Mouse (Mus musculus): ENCODE measurements around the gene Rph3al. TPM values are rescaled to one million over a fixed set of nuclear protein-coding genes. Genes with fewer than 3 reads are reported as not detected.

The Rph3al gene
- polyA plus RNA-seq, 1 experiment from 2014 or later: 18.0 TPM

GRCm38 (mm10) chr11:75870386-75870785 lies 67.8 kb downstream of the Rph3al start:
- ATAC-seq (ENCODE audit: low FRiP score, low TSS enrichment): no peak
- H3K27ac ChIP-seq (ENCODE audit: low read length): no peak overlapping the region
- WGBS: 86% methylated on average over 5 of the region's 5 CpGs
- no peak overlapping the region for H3K4me2 ChIP-seq (replicated peaks; ENCODE audit: low read depth, low read length)
- no peaks in the 10 kb centered on the region for H3K27me3 ChIP-seq (ENCODE audit: insufficient read depth, low read length)
- H3K36me3 ChIP-seq (ENCODE audit: insufficient read depth, low read length): no peaks in the 10 kb centered on the region
- H3K4me3 ChIP-seq (ENCODE audit: low read length): no peak overlapping the region
- H3K4me1 ChIP-seq (ENCODE audit: insufficient read depth, low read length): peaks cover 21% of the 10 kb centered on the region
- H3K9me3 ChIP-seq (ENCODE audit: low read length): no peaks in the 10 kb centered on the region
- H3K9ac ChIP-seq (replicated peaks; ENCODE audit: low read length): no peak overlapping the region

DNA sequence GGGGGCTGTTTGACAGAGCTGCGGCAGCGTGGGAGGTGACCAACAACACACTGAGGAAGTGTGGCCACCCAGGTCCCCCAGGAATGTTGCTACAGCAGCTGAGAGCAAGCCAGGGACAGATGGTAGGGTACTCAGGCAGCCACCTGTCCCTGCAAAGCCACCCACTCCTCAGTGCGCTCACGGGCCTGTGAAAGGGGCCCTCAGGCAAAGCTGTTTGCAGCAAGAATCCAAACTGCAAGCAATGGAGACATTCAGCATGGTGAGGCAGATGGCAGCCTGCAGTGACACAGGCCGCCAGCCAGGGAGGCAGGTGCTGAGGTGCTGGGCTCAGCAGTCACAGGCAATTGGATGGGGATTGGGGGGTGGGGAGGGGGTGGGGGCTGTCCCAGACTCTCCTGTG lies 68.3 kb downstream of the Rph3al start:
- no peak for ATAC-seq (ENCODE audit: low FRiP score, low TSS enrichment)
- Histone ChIP-seq H3K36me3 (ENCODE audit: insufficient read depth, low read length) (no peaks in the 10 kb centered on the region), H3K4me2 (replicated peaks; ENCODE audit: low read depth, low read length) (no peak overlapping the region), H3K27me3 (ENCODE audit: insufficient read depth, low read length) (no peaks in the 10 kb centered on the region), H3K27ac (ENCODE audit: low read length) (no peak overlapping the region), H3K9ac (replicated peaks; ENCODE audit: low read length) (no peak overlapping the region), H3K9me3 (ENCODE audit: low read length) (no peaks in the 10 kb centered on the region), H3K4me3 (ENCODE audit: low read length) (no peak overlapping the region), H3K4me1 (ENCODE audit: insufficient read depth, low read length) (peaks cover 24% of the 10 kb centered on the region)
- WGBS: 37% methylated on average over 5 of the region's 5 CpGs

GRCm38 (mm10) chr11:75866861-75867260 lies 71.4 kb downstream of the Rph3al start:
- H3K4me1 ChIP-seq (ENCODE audit: insufficient read depth, low read length): peaks cover 29% of the 10 kb centered on the region
- no peak overlapping the region for H3K4me3 ChIP-seq (ENCODE audit: low read length)
- no peaks in the 10 kb centered on the region for H3K36me3 ChIP-seq (ENCODE audit: insufficient read depth, low read length)
- no peaks in the 10 kb centered on the region for H3K27me3 ChIP-seq (ENCODE audit: insufficient read depth, low read length)
- H3K27ac ChIP-seq (ENCODE audit: low read length): no peak overlapping the region
- no peak for ATAC-seq (ENCODE audit: low FRiP score, low TSS enrichment)
- no peaks in the 10 kb centered on the region for H3K9me3 ChIP-seq (ENCODE audit: low read length)
- no peak overlapping the region for H3K9ac ChIP-seq (replicated peaks; ENCODE audit: low read length)
- H3K4me2 ChIP-seq (replicated peaks; ENCODE audit: low read depth, low read length): no peak overlapping the region
- 58% methylated on average over 4 of the region's 4 CpGs for WGBS

DNA sequence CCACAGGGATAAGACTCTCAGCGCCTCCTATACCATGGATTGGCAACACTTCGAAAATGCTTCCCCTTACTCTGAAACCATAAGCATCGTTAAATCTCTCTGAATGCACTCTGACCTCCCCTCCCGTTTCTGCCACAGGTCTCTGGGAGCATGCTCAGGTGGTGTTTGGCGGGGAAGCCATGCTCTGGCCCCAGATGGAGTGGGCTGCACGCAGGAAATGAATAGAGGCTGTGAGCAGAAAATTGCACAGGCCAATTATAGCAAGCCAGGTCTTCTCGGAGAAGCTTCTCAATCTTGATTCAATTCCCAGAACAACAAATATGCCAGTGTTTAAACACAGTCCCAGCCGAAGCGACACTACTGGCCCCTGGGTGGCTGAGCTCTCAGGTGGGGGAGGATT lies 72.4 kb downstream of the Rph3al start:
- no peak overlapping the region for H3K9ac ChIP-seq (replicated peaks; ENCODE audit: low read length)
- no peaks in the 10 kb centered on the region for H3K27me3 ChIP-seq (ENCODE audit: insufficient read depth, low read length)
- no peaks in the 10 kb centered on the region for H3K9me3 ChIP-seq (ENCODE audit: low read length)
- no peak overlapping the region for H3K4me2 ChIP-seq (replicated peaks; ENCODE audit: low read depth, low read length)
- peaks cover 33% of the 10 kb centered on the region for H3K4me1 ChIP-seq (ENCODE audit: insufficient read depth, low read length)
- 24% methylated on average over 9 of the region's 9 CpGs for WGBS
- no peaks in the 10 kb centered on the region for H3K36me3 ChIP-seq (ENCODE audit: insufficient read depth, low read length)
- H3K27ac ChIP-seq (ENCODE audit: low read length): no peak overlapping the region
- ATAC-seq (ENCODE audit: low FRiP score, low TSS enrichment): no peak
- no peak overlapping the region for H3K4me3 ChIP-seq (ENCODE audit: low read length)

DNA sequence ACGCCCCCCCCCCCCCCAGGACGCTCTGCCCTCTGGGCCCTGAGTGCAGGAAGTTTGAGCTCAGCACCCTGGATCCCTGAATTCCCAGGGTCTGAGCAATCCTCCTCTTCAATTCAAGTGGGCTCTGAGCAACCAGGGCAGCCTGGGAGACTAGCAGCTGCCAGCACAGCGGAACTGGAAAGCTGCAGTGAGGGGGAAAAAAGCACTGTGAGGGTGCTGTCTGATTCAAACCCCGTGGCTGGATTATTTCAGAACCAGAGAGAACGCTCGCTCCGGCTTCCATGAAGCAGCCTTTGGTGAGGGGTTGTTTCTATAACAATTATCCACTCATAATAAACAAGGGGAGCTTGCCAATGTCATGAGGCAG lies 73.0 kb downstream of the Rph3al start:
- 40% methylated on average over 7 of the region's 7 CpGs for WGBS

DNA sequence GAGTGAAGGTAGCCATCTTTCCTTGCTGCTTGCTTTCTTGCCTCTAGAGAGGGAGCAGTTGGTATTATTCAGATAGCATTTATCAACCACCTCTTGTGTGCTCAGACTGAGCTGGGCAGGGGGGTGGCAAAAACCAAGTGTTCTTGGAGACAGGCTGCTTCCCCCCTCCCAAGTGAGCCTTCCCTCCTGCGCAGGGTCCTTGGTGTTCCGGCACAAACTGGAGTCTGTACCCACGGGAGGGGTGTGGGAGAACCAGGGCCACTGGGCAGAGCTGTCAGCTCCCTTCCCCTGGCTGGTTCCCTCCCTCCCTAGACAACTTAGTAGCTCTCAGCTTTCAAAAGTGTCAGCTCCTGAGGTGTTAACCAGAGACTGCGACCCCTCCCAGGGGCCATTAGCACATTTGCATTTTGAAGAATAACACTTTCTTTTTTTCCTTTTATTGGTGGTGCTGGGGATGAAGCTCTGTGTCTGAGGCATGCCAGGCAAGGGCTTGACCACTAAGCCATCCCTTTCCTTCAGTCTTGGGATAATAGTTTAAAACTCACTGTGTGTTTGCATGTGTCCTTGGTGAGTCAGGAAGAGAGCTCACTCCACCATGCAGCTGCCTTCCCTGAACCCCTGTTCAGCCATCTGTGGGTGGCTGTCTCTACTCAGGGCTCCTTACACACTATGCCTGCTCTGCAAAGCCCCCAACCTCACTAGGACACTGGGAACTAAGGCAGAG lies 73.5 kb downstream of the Rph3al start:
- no peaks in the 10 kb centered on the region for H3K9me3 ChIP-seq (ENCODE audit: low read length)
- H3K27me3 ChIP-seq (ENCODE audit: insufficient read depth, low read length): no peaks in the 10 kb centered on the region
- no peak overlapping the region for H3K4me3 ChIP-seq (ENCODE audit: low read length)
- 16% methylated on average over 4 of the region's 4 CpGs for WGBS
- H3K4me1 ChIP-seq (ENCODE audit: insufficient read depth, low read length): peaks cover 28% of the 10 kb centered on the region
- no peaks in the 10 kb centered on the region for H3K36me3 ChIP-seq (ENCODE audit: insufficient read depth, low read length)
- ATAC-seq (ENCODE audit: low FRiP score, low TSS enrichment): no peak
- no peak overlapping the region for H3K27ac ChIP-seq (ENCODE audit: low read length)
- no peak overlapping the region for H3K4me2 ChIP-seq (replicated peaks; ENCODE audit: low read depth, low read length)
- no peak overlapping the region for H3K9ac ChIP-seq (replicated peaks; ENCODE audit: low read length)

More for the DNA sequence above, 73.0 kb downstream of the Rph3al start:
- H3K9ac ChIP-seq (replicated peaks; ENCODE audit: low read length): no peak overlapping the region
- H3K27me3 ChIP-seq (ENCODE audit: insufficient read depth, low read length): no peaks in the 10 kb centered on the region
- no peak for ATAC-seq (ENCODE audit: low FRiP score, low TSS enrichment)
- H3K27ac ChIP-seq (ENCODE audit: low read length): no peak overlapping the region
- H3K4me3 ChIP-seq (ENCODE audit: low read length): no peak overlapping the region
- H3K36me3 ChIP-seq (ENCODE audit: insufficient read depth, low read length): no peaks in the 10 kb centered on the region
- H3K4me1 ChIP-seq (ENCODE audit: insufficient read depth, low read length): peaks cover 33% of the 10 kb centered on the region
- no peaks in the 10 kb centered on the region for H3K9me3 ChIP-seq (ENCODE audit: low read length)
- no peak overlapping the region for H3K4me2 ChIP-seq (replicated peaks; ENCODE audit: low read depth, low read length)

DNA sequence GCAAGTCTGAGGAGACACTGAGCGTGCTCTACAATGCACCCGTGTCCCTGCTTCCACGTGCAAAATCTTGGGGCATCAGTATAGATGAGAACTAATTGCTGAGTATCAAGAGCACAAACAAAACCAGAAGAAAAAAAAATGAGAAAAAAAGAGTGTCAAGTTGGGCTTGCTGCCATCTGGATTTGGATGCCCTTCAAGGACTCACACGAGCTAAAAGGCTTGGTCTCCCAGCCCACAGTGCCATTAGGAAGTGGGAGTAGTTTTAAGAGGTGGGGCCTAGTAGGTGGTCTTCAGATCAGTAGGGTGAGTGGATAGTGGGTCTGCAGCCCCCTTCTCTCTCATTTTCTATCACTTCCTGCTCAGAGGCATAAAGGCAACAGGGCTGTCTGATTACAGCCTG lies 75.8 kb downstream of the Rph3al start:
- Histone ChIP-seq H3K4me1 (ENCODE audit: insufficient read depth, low read length) (peaks cover 31% of the 10 kb centered on the region), H3K4me3 (ENCODE audit: low read length) (no peak overlapping the region), H3K9ac (replicated peaks; ENCODE audit: low read length) (no peak overlapping the region), H3K27ac (ENCODE audit: low read length) (no peak overlapping the region), H3K36me3 (ENCODE audit: insufficient read depth, low read length) (no peaks in the 10 kb centered on the region), H3K9me3 (ENCODE audit: low read length) (no peaks in the 10 kb centered on the region), H3K27me3 (ENCODE audit: insufficient read depth, low read length) (no peaks in the 10 kb centered on the region), H3K4me2 (replicated peaks; ENCODE audit: low read depth, low read length) (no peak overlapping the region)
- ATAC-seq (ENCODE audit: low FRiP score, low TSS enrichment): no peak
- 82% methylated on average over 4 of the region's 4 CpGs for WGBS

DNA sequence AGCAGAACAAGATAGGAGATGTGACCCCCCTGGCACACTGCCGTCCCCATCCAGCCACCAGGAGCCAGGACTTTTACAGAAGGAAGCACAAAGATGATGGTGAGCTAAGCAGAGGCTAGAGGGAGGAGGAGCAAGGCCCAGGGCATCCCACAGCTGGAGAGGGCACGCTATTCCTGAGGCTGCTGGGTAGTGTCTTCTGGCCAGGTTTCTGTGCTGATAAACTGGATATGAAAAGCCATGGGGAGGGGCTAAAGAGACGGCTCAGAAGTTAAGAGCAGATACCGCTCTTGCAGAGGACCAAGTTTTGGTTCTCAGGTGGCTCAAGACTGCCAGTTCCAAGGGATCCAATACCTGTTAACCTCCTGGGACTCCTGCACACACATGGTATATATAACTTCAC lies 76.6 kb downstream of the Rph3al start:
- Histone ChIP-seq H3K36me3 (ENCODE audit: insufficient read depth, low read length) (no peaks in the 10 kb centered on the region), H3K27ac (ENCODE audit: low read length) (no peak overlapping the region), H3K9ac (replicated peaks; ENCODE audit: low read length) (no peak overlapping the region), H3K9me3 (ENCODE audit: low read length) (no peaks in the 10 kb centered on the region), H3K4me1 (ENCODE audit: insufficient read depth, low read length) (peaks cover 31% of the 10 kb centered on the region), H3K4me3 (ENCODE audit: low read length) (no peak overlapping the region), H3K27me3 (ENCODE audit: insufficient read depth, low read length) (no peaks in the 10 kb centered on the region), H3K4me2 (replicated peaks; ENCODE audit: low read depth, low read length) (no peak overlapping the region)
- no peak for ATAC-seq (ENCODE audit: low FRiP score, low TSS enrichment)
- WGBS: 46% methylated on average over 4 of the region's 4 CpGs

GRCm38 (mm10) chr11:75861213-75861612 lies 77.0 kb downstream of the Rph3al start:
- no peak for ATAC-seq (ENCODE audit: low FRiP score, low TSS enrichment)
- Histone ChIP-seq H3K36me3 (ENCODE audit: insufficient read depth, low read length) (no peaks in the 10 kb centered on the region), H3K4me3 (ENCODE audit: low read length) (no peak overlapping the region), H3K27me3 (ENCODE audit: insufficient read depth, low read length) (no peaks in the 10 kb centered on the region), H3K4me2 (replicated peaks; ENCODE audit: low read depth, low read length) (no peak overlapping the region), H3K9ac (replicated peaks; ENCODE audit: low read length) (no peak overlapping the region), H3K27ac (ENCODE audit: low read length) (no peak overlapping the region), H3K4me1 (ENCODE audit: insufficient read depth, low read length) (peaks cover 27% of the 10 kb centered on the region), H3K9me3 (ENCODE audit: low read length) (no peaks in the 10 kb centered on the region)
- WGBS: 41% methylated on average over 14 of the region's 14 CpGs

DNA sequence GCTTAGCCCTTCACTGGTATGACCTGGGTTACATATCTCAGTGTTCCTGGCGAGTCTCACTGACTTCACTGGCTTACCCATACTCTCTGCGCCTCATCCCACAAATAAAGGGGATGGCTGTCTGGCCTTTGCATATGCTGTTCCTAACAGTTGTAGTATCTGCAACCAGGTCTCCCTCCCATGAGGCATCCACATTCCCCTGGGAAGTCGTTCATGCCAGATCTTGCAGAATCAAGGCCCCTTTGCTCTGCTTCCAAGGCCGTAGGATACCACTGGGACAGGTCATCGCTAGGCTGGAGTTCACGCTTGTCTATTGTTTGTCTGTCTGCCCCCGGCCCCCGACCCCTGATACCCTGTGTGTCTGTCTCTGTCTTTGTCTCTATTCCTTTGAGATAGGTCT lies 78.8 kb downstream of the Rph3al start:
- ATAC-seq (ENCODE audit: low FRiP score, low TSS enrichment): no peak
- H3K36me3 ChIP-seq (ENCODE audit: insufficient read depth, low read length): no peaks in the 10 kb centered on the region
- H3K27me3 ChIP-seq (ENCODE audit: insufficient read depth, low read length): no peaks in the 10 kb centered on the region
- 86% methylated on average over 8 of the region's 8 CpGs for WGBS
- H3K4me1 ChIP-seq (ENCODE audit: insufficient read depth, low read length): peaks cover 11% of the 10 kb centered on the region; the same call in 1 of the 2 replicates
- H3K9me3 ChIP-seq (ENCODE audit: low read length): no peaks in the 10 kb centered on the region
- no peak overlapping the region for H3K4me3 ChIP-seq (ENCODE audit: low read length)
- H3K9ac ChIP-seq (replicated peaks; ENCODE audit: low read length): no peak overlapping the region
- no peak overlapping the region for H3K27ac ChIP-seq (ENCODE audit: low read length)
- no peak overlapping the region for H3K4me2 ChIP-seq (replicated peaks; ENCODE audit: low read depth, low read length)

Data from kidney, embryonic 16.5 days (tissue).